Mouse (Mus musculus) 416B (cell line): ENCODE measurements around the gene Olfr374.

Experiments used
- DNase-seq: peaks from one replicate; pipeline ENCODE4 v3.0.0; 2011; ENCODE audit warnings: low read depth

Gene Olfr374

GRCm38 (mm10) chr8:72135446-72136301, 28.8 kb downstream of the Olfr374 start:
- DNase-seq: peak; percentile 41

GRCm38 (mm10) chr8:72136302-72136978, 29.6 kb downstream of the Olfr374 start:
- DNase-seq: peak; percentile 98

GRCm38 (mm10) chr8:72137431-72137830, 30.6 kb downstream of the Olfr374 start:
- DNase-seq: no peak

GRCm38 (mm10) chr8:72138456-72138855, 31.6 kb downstream of the Olfr374 start:
- no peak for DNase-seq

GRCm38 (mm10) chr8:72143256-72143824, 36.5 kb downstream of the Olfr374 start:
- DNase-seq: peak; percentile 79

GRCm38 (mm10) chr8:72144345-72144975, 37.6 kb downstream of the Olfr374 start:
- DNase-seq: peak; percentile 78

GRCm38 (mm10) chr8:72145511-72145910, 38.7 kb downstream of the Olfr374 start:
- DNase-seq: peak; percentile 46

- DNase-seq: peak; percentile 40
These were observed 39.2 kb downstream of the Olfr374 start for GRCm38 (mm10) chr8:72146056-72146455.

- no peak for DNase-seq
These were observed 39.7 kb downstream of the Olfr374 start for GRCm38 (mm10) chr8:72146556-72146955.

GRCm38 (mm10) chr8:72147266-72147665, 40.4 kb downstream of the Olfr374 start:
- DNase-seq: no peak

- no peak for DNase-seq
These were observed 42.2 kb downstream of the Olfr374 start for GRCm38 (mm10) chr8:72149056-72149455.

- peak; percentile 41 for DNase-seq
These were observed 44.7 kb downstream of the Olfr374 start for GRCm38 (mm10) chr8:72151418-72152078.

- no peak for DNase-seq
These were observed 46.5 kb downstream of the Olfr374 start for GRCm38 (mm10) chr8:72153382-72153781.

GRCm38 (mm10) chr8:72158096-72158495, 51.3 kb downstream of the Olfr374 start:
- peak; percentile 78 for DNase-seq

- no peak for DNase-seq
These were observed 51.9 kb downstream of the Olfr374 start for GRCm38 (mm10) chr8:72158726-72159125.

GRCm38 (mm10) chr8:72160007-72160406, 53.2 kb downstream of the Olfr374 start:
- peak; percentile 76 for DNase-seq

- peak; percentile 100 for DNase-seq
These were observed 54.2 kb downstream of the Olfr374 start, which contains the start of gene Rab8a for GRCm38 (mm10) chr8:72160707-72161697. Gene Rab8a (plus strand): TSS chr8:72161200.

- no peak for DNase-seq
These were observed 56.0 kb downstream of the Olfr374 start for GRCm38 (mm10) chr8:72162821-72163220.
